Mouse (Mus musculus) thymus, adult 2 months (tissue): ENCODE results near the gene Dcps. TPM values are rescaled to one million over a fixed set of nuclear protein-coding genes. Genes with fewer than 3 reads are reported as not detected.

ENCODE experiments used
- DNase-seq: peaks from one replicate; pipeline ENCODE4 v3.0.0; 2021
- H3K27ac ChIP-seq: fragments of 200-500 bp; 2 replicates; pipeline ENCODE4 v1.5.1; 2012; ENCODE audit warnings: low read length, control low read depth; ENCODE audit not compliant: control insufficient read depth, insufficient read depth
- H3K27me3 ChIP-seq: fragments of 200-500 bp; 2 replicates; pipeline ENCODE4 v1.6.1; 2012; ENCODE audit warnings: mild to moderate bottlenecking, low read length, moderate library complexity, mixed read lengths; ENCODE audit not compliant: control insufficient read depth, insufficient read depth
- H3K36me3 ChIP-seq: fragments of 200-500 bp; 2 replicates; pipeline ENCODE4 v1.6.1; 2012; ENCODE audit warnings: mild to moderate bottlenecking, low read length, moderate library complexity; ENCODE audit not compliant: control insufficient read depth, insufficient read depth
- H3K4me1 ChIP-seq: fragments of 200-500 bp; replicated peaks from 2 replicates; pipeline ENCODE4 v1.6.1; 2012; ENCODE audit warnings: low read length; ENCODE audit not compliant: control insufficient read depth, insufficient read depth
- H3K4me3 ChIP-seq: fragments of 200-500 bp; 2 replicates; pipeline ENCODE4 v1.5.1; 2012; ENCODE audit warnings: mild to moderate bottlenecking, low read length, control low read depth, moderate library complexity; ENCODE audit not compliant: control insufficient read depth, insufficient read depth
- CTCF ChIP-seq: fragments of 200-500 bp; IDR thresholded peaks from 2 replicates; pipeline ENCODE4 v1.5.1; 2012; ENCODE audit warnings: mild to moderate bottlenecking, control low read depth, low read length, moderate library complexity, borderline replicate concordance; ENCODE audit not compliant: control insufficient read depth, poor library complexity, insufficient read depth; ENCODE audit errors: extremely low read depth
- POLR2A ChIP-seq: fragments of 200-500 bp; IDR thresholded peaks from 2 replicates; pipeline ENCODE4 v1.6.1; 2012; ENCODE audit warnings: mild to moderate bottlenecking, low read length, control low read depth, moderate library complexity; ENCODE audit not compliant: control insufficient read depth, poor library complexity, insufficient read depth; ENCODE audit errors: extremely low read depth
- WGBS: fragments of 180-500 bp; shearing (Covaris S2); methylation state at CpG from one replicate; pipeline ENCODE4 v1.1.7; 2018; 5-methylcytosine and 5-hydroxymethylcytosine counted together
- polyA plus RNA-seq: library from polyadenylated mRNA; depleted of rRNA; stranded (reverse); fragments of >200 nt; gene quantifications from 2 replicates; pipeline ENCODE4 v1.2.3, GENCODE M21; 2012

Gene Dcps
- polyA plus RNA-seq, 1 experiment: 65.2 TPM

GRCm38 (mm10) chr9:35127147-35127546, 48.7 kb downstream of the Dcps start:
- no peaks in the 10 kb centered on the region for H3K36me3 ChIP-seq
- H3K4me3 ChIP-seq: no peak overlapping the region
- H3K27me3 ChIP-seq: no peaks in the 10 kb centered on the region
- TF ChIP-seq POLR2A: no peak
- no peak for TF ChIP-seq CTCF
- H3K27ac ChIP-seq: no peak overlapping the region
- DNase-seq: no peak
- 95% methylated on average over 6 of the region's 6 CpGs for WGBS
- H3K4me1 ChIP-seq: peaks cover 34% of the 10 kb centered on the region

- no peak for TF ChIP-seq CTCF
- H3K27ac ChIP-seq: no peak overlapping the region; the same call in 1 of the 2 replicates
Measured at GRCm38 (mm10) chr9:35124678-35124955, 51.2 kb downstream of the Dcps start.

GRCm38 (mm10) chr9:35123804-35124677, 51.8 kb downstream of the Dcps start:
- Histone ChIP-seq H3K36me3 (no peaks in the 10 kb centered on the region), H3K27ac (peak overlapping the region; percentile 67), H3K27me3 (no peaks in the 10 kb centered on the region), H3K4me1 (peaks cover 34% of the 10 kb centered on the region), H3K4me3 (no peak overlapping the region)
- TF ChIP-seq POLR2A: no peak
- 24% methylated on average over 11 of the region's 11 CpGs for WGBS
- peak; percentile 43 for DNase-seq

More at GRCm38 (mm10) chr9:35124678-35124955, 51.2 kb downstream of the Dcps start:
- H3K4me1 ChIP-seq: peaks cover 34% of the 10 kb centered on the region
- no peaks in the 10 kb centered on the region for H3K27me3 ChIP-seq
- H3K4me3 ChIP-seq: no peak overlapping the region
- no peak for DNase-seq
- 91% methylated on average over 8 of the region's 8 CpGs for WGBS
- no peaks in the 10 kb centered on the region for H3K36me3 ChIP-seq

- Histone ChIP-seq H3K27ac (peak overlapping the region; percentile 67), H3K27me3 (no peaks in the 10 kb centered on the region), H3K4me3 (no peak overlapping the region), H3K36me3 (no peaks in the 10 kb centered on the region), H3K4me1 (peaks cover 34% of the 10 kb centered on the region)
- 91% methylated on average over 2 of the region's 2 CpGs for WGBS
- TF ChIP-seq CTCF (no peak), POLR2A (no peak)
- no peak for DNase-seq
Measured at GRCm38 (mm10) chr9:35123456-35123803, 52.4 kb downstream of the Dcps start.

GRCm38 (mm10) chr9:35122551-35123266, 53.2 kb downstream of the Dcps start:
- DNase-seq: no peak
- no peak for TF ChIP-seq CTCF
- no peak for TF ChIP-seq POLR2A
- WGBS: 32% methylated on average over 5 of the region's 5 CpGs
- H3K36me3 ChIP-seq: no peaks in the 10 kb centered on the region
- H3K4me3 ChIP-seq: no peak overlapping the region
- H3K27ac ChIP-seq: peak overlapping the region; percentile 67
- peaks cover 35% of the 10 kb centered on the region for H3K4me1 ChIP-seq
- no peaks in the 10 kb centered on the region for H3K27me3 ChIP-seq

GRCm38 (mm10) chr9:35119168-35119567, 56.7 kb downstream of the Dcps start, which contains the start of gene St3gal4:
St3gal4 (minus strand) TSS chr9:35119268.
- WGBS: 83% methylated on average over 6 of the region's 6 CpGs
- peaks cover 35% of the 10 kb centered on the region for H3K4me1 ChIP-seq
- no peak within 1 kb of the TSS for H3K27ac ChIP-seq

More at GRCm38 (mm10) chr9:35119168-35119567, 56.7 kb downstream of the Dcps start, which contains the start of gene St3gal4:
- no peaks in the 10 kb centered on the region for H3K36me3 ChIP-seq
- DNase-seq: no peak
- H3K27me3 ChIP-seq: no peaks in the 10 kb centered on the region
- H3K4me3 ChIP-seq: no peak within 1 kb of the TSS
- TF ChIP-seq CTCF: no peak
- no peak for TF ChIP-seq POLR2A
